Mouse (Mus musculus) heart, adult 18-20 months (tissue): ENCODE measurements at regions not wholly inside any gene's neighbourhood (a gene's known extent, or its start where the extent isn't known, plus 50 kb on each side); places are given as distances from the start of the nearest gene placed in this dataset.
A peak's percentile ranks its signal among the peaks of the same experiment; 100 is the strongest.
"Not testable (repeated sequence)": the region's sequence is repeated elsewhere in the genome, so short reads cannot be mapped to it uniquely, and the experiment has no call there.

ENCODE experiments used
- DNase-seq, 2 experiments: peaks; one replicate each; pipeline ENCODE4 v3.0.0; 2021 to 2022; ENCODE audit warnings: mixed read lengths in 1 of 2
- microRNA-seq, 2 experiments: library from miRNA; unstranded; fragments of <30 nt; microRNA quantifications; one replicate each; pipeline ENCODE4 v1.2.0; 2022

GRCm38 (mm10) chr10:130594046-130594734 lies 97.0 kb upstream of the Vmn2r87 start:
- peak in 1 of 2 experiments; percentile 2 for DNase-seq

DNA sequence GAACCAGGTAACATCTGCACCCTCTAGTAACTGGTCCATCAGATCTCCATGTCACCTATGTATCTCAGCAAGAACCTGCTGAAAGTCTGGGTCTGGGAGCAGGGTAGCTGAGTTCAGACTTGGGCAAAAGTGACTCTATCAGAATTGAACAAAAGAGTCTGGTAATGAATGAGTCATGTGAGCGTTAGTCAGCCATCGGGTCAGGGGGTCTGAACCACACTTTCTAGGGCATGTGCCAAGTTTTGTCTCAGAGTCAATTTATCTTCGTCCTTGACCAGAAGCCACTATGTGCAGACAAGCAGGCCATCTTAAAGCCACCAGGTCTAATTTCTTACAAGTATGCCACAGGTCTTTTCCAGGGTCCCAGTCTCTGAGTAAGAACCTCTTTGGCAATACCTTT lies 69.2 kb upstream of the Vmn2r87 start:
- DNase-seq: not testable (repeated sequence)

DNA sequence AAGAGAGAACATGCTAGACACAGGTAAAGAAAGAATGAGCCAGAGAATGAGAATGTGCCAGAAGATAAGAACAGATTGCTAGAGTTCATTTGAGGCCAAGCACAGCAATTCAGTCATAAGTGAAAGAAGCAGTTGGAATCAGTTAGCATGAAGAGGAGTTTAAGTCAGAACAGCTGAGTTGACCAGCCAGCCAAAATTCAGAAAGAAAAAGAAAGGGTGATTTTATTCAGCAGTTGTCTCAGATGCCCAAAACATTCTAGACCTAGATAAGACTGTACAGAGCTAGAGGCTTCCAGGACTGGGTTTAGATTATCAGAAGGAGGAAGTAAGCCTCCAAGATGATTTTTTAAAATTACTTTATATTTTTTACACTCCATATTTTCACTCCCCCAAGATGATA lies 51.4 kb upstream of the Vmn2r87 start:
- no peak for DNase-seq

Small RNA genes lying in the stretch of these regions (microRNA-seq; reads per million reads assigned to microRNA genes)
- gene Gm26445: 0 reads per million in 2 experiments
